Mouse (Mus musculus) forebrain, embryonic 11.5 days (tissue): ENCODE results near the gene Ttc7b. TPM values are rescaled to one million over a fixed set of nuclear protein-coding genes. Genes with fewer than 3 reads are reported as not detected.

ENCODE experiments used
- ATAC-seq: fragments of 200-750 bp; cut with Nextera tagmentation; replicated peaks from 2 replicates; pipeline ENCODE4 v1.8.0; 2017; ENCODE audit warnings: moderate TSS enrichment; ENCODE audit not compliant: low FRiP score
- DNase-seq: peaks from one replicate; pipeline ENCODE4 v3.0.0-alpha.2; 2017; ENCODE audit warnings: low spot score
- H3K27ac ChIP-seq: fragments of 300-500 bp; sonication (generic); 2 replicates; pipeline ENCODE4 v1.5.1; 2014; ENCODE audit warnings: low read depth, low read length
- H3K27me3 ChIP-seq: fragments of 300-500 bp; sonication (generic); 2 replicates; pipeline ENCODE4 v1.6.1; 2014; ENCODE audit warnings: mild to moderate bottlenecking, low read length, mixed read lengths; ENCODE audit not compliant: control insufficient read depth, insufficient read depth
- H3K36me3 ChIP-seq: fragments of 300-500 bp; sonication (generic); 2 replicates; pipeline ENCODE4 v1.6.1; 2014; ENCODE audit warnings: mild to moderate bottlenecking, low read length, moderate library complexity, mixed read lengths; ENCODE audit not compliant: control insufficient read depth, insufficient read depth
- H3K4me1 ChIP-seq: fragments of 300-500 bp; sonication (generic); replicated peaks from 2 replicates; pipeline ENCODE4 v1.6.1; 2014; ENCODE audit warnings: low read length, mixed read lengths; ENCODE audit not compliant: control insufficient read depth, insufficient read depth
- H3K4me2 ChIP-seq: fragments of 300-500 bp; sonication (generic); 2 replicates; pipeline ENCODE4 v1.6.1; 2014; ENCODE audit warnings: low read depth, mild to moderate bottlenecking, low read length, moderate library complexity, mixed read lengths; ENCODE audit not compliant: severe bottlenecking
- H3K4me3 ChIP-seq: fragments of 300-500 bp; sonication (generic); 2 replicates; pipeline ENCODE4 v1.5.1; 2014; ENCODE audit warnings: low read depth, low read length
- H3K9ac ChIP-seq: fragments of 300-500 bp; sonication (generic); 2 replicates; pipeline ENCODE4 v1.6.1; 2014; ENCODE audit warnings: low read length
- H3K9me3 ChIP-seq: fragments of 300-500 bp; sonication (generic); 2 replicates; pipeline ENCODE4 v1.6.1; 2016; ENCODE audit warnings: low read length, mixed read lengths; ENCODE audit not compliant: control insufficient read depth
- WGBS: fragments of 180-500 bp; shearing (Covaris S2); extraction: QIAGEN DNeasy Blood & Tissue Kit; methylation state at CpG from one replicate; pipeline ENCODE4 v1.1.7; 2014; 5-methylcytosine and 5-hydroxymethylcytosine counted together
- polyA plus RNA-seq: library from polyadenylated mRNA; unstranded; fragments of >200 nt; fragmentation: Nextera tagmentation; extraction: Ambion mirVana; gene quantifications from 2 replicates; pipeline ENCODE4 v1.2.1, GENCODE M21; 2014

The Ttc7b gene
- polyA plus RNA-seq, 1 experiment from 2014 or later = 9.5 TPM

GRCm38 (mm10) chr12:100313785-100314375 is 206.7 kb downstream of the Ttc7b start:
- WGBS = 49% methylated on average over 12 of the region's 12 CpGs
- ATAC-seq (no peak), DNase-seq (no peak)
- Histone ChIP-seq H3K36me3 (no peaks in the 10 kb centered on the region), H3K27ac (no peak overlapping the region), H3K4me1 (peaks cover 3% of the 10 kb centered on the region; the same call in 1 of the 2 replicates), H3K4me2 (no peak overlapping the region), H3K9ac (no peak overlapping the region), H3K27me3 (no peaks in the 10 kb centered on the region), H3K9me3 (no peaks in the 10 kb centered on the region), H3K4me3 (no peak overlapping the region)

DNA sequence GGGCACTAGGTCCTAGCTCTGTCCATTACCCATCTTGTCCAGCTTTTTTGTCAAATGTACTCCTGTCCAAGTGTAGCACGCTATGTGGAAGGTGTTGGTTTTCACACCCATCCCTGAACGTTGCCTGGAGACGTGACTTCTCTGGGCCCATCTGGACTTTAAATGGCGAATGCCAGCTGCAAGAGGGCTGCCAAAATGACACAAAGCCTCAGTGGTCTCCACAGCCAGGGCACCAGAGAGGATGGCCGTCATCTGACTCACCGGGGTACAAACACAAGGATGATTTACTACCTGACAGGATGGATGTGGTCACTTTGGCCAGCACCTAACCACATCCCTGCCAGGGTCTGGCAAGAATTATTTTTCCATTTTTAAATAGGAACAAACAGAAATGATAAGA is 207.4 kb downstream of the Ttc7b start:
- no peaks in the 10 kb centered on the region for H3K9me3 ChIP-seq
- H3K4me3 ChIP-seq = no peak overlapping the region
- H3K4me1 ChIP-seq = peaks cover 3% of the 10 kb centered on the region; the same call in 1 of the 2 replicates
- no peak overlapping the region for H3K9ac ChIP-seq
- H3K27me3 ChIP-seq = no peaks in the 10 kb centered on the region
- H3K4me2 ChIP-seq = no peak overlapping the region
- ATAC-seq (no peak), DNase-seq (no peak)
- no peak overlapping the region for H3K27ac ChIP-seq
- 83% methylated on average over 6 of the region's 6 CpGs for WGBS
- no peaks in the 10 kb centered on the region for H3K36me3 ChIP-seq

DNA sequence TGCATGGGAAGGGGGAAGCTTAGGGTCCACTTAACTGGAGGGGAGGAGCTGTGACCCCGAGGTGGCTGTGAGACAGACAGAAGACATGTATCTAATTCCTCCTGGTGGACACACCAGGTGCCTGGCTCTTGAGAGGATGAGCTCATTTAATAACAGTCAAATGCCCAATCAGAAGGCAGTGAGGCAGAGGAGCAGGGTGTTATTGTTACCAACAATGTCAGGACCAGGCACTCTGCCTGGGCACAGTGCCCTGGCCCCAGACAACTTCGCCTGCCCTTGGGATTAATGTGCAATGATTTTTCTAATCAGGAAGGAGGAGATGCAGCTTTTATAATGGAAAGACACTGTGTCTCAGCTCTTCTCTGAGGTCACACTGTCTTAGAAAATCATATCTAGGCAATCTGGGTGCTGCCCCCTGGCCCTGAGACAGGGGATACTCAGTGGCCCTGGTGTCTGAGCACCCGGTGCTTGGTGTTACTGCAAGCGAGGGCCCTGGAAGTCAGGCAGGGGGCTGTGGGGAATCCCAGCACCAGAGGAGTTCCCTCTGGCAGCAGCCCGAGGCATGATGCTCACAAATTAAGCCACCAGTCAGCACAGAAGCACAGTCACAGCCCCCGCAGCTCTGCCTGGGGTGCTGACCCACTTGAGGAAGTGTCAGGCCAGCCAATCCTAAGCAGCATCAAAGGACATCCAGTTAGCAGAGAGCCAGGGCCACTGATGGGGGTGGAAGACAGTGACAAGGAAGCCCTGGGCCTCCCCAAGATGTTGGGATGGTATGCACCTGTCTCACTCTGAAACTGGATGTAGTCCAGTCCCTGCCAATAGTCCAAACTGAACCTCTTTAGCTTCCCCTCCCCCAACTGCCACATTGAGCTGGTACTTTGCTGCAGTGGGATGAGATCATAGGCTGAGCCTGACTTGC is 209.9 kb downstream of the Ttc7b start:
- no peaks in the 10 kb centered on the region for H3K9me3 ChIP-seq
- no peak overlapping the region for H3K9ac ChIP-seq
- H3K4me3 ChIP-seq = no peak overlapping the region
- WGBS = 60% methylated on average over 6 of the region's 6 CpGs
- ATAC-seq (no peak), DNase-seq (no peak)
- peaks cover 5% of the 10 kb centered on the region; the same call in 1 of the 2 replicates for H3K4me1 ChIP-seq
- H3K27ac ChIP-seq = no peak overlapping the region
- H3K27me3 ChIP-seq = no peaks in the 10 kb centered on the region
- no peaks in the 10 kb centered on the region for H3K36me3 ChIP-seq
- no peak overlapping the region for H3K4me2 ChIP-seq

- no peaks in the 10 kb centered on the region for H3K27me3 ChIP-seq
- no peaks in the 10 kb centered on the region for H3K36me3 ChIP-seq
- peaks cover 2% of the 10 kb centered on the region; the same call in 1 of the 2 replicates for H3K4me1 ChIP-seq
- no peak overlapping the region for H3K27ac ChIP-seq
- H3K4me2 ChIP-seq = no peak overlapping the region
- no peak overlapping the region for H3K4me3 ChIP-seq
- H3K9ac ChIP-seq = no peak overlapping the region
- WGBS = 77% methylated on average over 4 of the region's 4 CpGs
- DNase-seq = no peak
- ATAC-seq = no peak
- no peaks in the 10 kb centered on the region for H3K9me3 ChIP-seq
These were observed 211.4 kb downstream of the Ttc7b start for GRCm38 (mm10) chr12:100309201-100309600.

DNA sequence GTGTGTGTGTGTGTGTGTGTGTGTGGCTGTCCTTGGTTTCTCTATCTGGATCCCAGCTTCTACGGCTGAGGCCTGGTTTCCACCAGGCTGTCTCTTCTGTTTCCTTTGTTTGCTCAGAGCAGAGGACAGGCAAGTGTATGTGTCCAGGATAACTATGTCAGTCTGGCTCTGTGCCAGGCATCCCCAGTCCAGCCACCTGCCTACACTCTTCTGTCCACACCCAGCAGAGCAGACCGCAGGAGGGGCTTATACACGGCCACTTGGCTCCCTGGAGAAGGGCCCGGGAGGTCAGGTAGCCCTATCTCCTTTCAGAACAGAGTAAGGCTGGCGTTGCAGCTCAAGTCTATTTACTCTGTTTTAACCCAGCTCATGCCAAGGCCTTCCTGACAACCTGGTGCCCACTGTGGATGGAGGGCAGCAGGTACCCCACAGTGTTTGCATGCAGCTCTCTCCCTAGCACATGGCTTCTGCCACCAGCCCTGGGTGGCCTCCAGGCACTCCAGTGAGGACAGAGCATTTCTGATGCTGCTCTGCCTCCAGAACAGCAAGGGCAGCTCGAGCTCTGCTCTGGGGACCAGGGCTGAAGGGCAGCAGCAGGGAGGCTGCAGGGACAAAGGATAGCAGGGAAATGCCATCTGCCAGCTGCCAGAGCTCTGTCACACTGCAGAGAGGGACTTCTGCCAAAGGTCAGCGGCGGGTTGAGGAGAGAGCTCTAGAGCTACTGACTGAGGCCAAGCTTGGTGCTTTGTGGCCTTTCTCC is 212.9 kb downstream of the Ttc7b start:
- 66% methylated on average over 8 of the region's 8 CpGs for WGBS
- DNase-seq = no peak
- Histone ChIP-seq H3K27ac (peak overlapping the region; percentile 37; the same call in 1 of the 2 replicates), H3K9ac (peak overlapping the region; percentile 8), H3K36me3 (no peaks in the 10 kb centered on the region), H3K27me3 (no peaks in the 10 kb centered on the region), H3K9me3 (no peaks in the 10 kb centered on the region), H3K4me3 (no peak overlapping the region), H3K4me1 (peaks cover 2% of the 10 kb centered on the region; the same call in 1 of the 2 replicates), H3K4me2 (no peak overlapping the region)
- ATAC-seq = peak; percentile 35; the same call in 1 of the 2 replicates

DNA sequence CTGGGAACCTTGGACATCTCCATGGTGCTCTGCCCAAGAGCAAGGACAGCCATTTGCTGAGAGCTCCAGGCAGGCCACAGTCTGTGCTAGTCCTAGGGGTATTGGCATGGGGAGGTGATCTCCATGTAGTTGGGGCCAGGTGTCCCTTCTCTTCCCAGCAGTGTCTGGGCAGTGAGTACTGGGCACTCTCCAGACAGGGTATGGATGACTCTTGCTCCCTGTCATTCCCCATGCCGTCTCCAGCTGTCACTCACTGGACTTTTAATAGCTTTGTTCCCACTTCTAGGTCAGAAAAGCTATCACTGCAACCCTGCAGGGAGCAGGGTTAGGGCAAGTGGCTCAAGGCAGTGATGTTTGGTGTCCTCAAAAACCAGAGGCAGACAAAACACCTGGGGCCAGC is 214.3 kb downstream of the Ttc7b start:
- 71% methylated on average over 1 of the region's 1 CpGs for WGBS

GRCm38 (mm10) chr12:100305051-100305673 is 215.5 kb downstream of the Ttc7b start:
- Histone ChIP-seq H3K27ac (no peak overlapping the region), H3K4me3 (no peak overlapping the region), H3K27me3 (no peaks in the 10 kb centered on the region), H3K4me1 (peaks cover 2% of the 10 kb centered on the region; the same call in 1 of the 2 replicates), H3K4me2 (no peak overlapping the region), H3K9ac (no peak overlapping the region), H3K9me3 (no peaks in the 10 kb centered on the region), H3K36me3 (no peaks in the 10 kb centered on the region)
- ATAC-seq (no peak), DNase-seq (no peak)
- WGBS = 73% methylated on average over 4 of the region's 4 CpGs

More for the DNA sequence above, 214.3 kb downstream of the Ttc7b start:
- H3K9me3 ChIP-seq = no peaks in the 10 kb centered on the region
- H3K4me2 ChIP-seq = no peak overlapping the region
- ATAC-seq (no peak), DNase-seq (no peak)
- no peak overlapping the region for H3K4me3 ChIP-seq
- H3K4me1 ChIP-seq = peaks cover 2% of the 10 kb centered on the region; the same call in 1 of the 2 replicates
- no peaks in the 10 kb centered on the region for H3K27me3 ChIP-seq
- H3K9ac ChIP-seq = no peak overlapping the region
- H3K27ac ChIP-seq = no peak overlapping the region
- H3K36me3 ChIP-seq = no peaks in the 10 kb centered on the region

- 92% methylated on average over 2 of the region's 2 CpGs for WGBS
- Histone ChIP-seq H3K4me3 (no peak overlapping the region), H3K36me3 (no peaks in the 10 kb centered on the region), H3K9me3 (no peaks in the 10 kb centered on the region), H3K27me3 (no peaks in the 10 kb centered on the region), H3K4me1 (peaks cover 2% of the 10 kb centered on the region; the same call in 1 of the 2 replicates), H3K9ac (no peak overlapping the region), H3K4me2 (no peak overlapping the region), H3K27ac (no peak overlapping the region)
- ATAC-seq (no peak), DNase-seq (no peak)
These were observed 216.3 kb downstream of the Ttc7b start for GRCm38 (mm10) chr12:100304280-100304679.
